Mouse (Mus musculus): Measurements from ENCODE around the gene Wdr74.

Wdr74 gene

GRCm38 (mm10) chr19:8735389-8736159 is at the start of gene Wdr74:
Wdr74 (plus strand) TSS chr19:8735827.
- DNase-seq (ENCODE audit: low spot score): peak; percentile 89

- no peak for DNase-seq (ENCODE audit: low spot score)
These were observed 43.6 kb upstream of the Wdr74 start for GRCm38 (mm10) chr19:8691871-8692539.

GRCm38 (mm10) chr19:8692740-8693139 is 42.9 kb upstream of the Wdr74 start:
- DNase-seq (ENCODE audit: low spot score): no peak

- DNase-seq (ENCODE audit: low spot score): peak; percentile 68
These were observed 40.3 kb upstream of the Wdr74 start for GRCm38 (mm10) chr19:8695330-8695729.

- no peak for DNase-seq (ENCODE audit: low spot score)
These were observed 36.0 kb upstream of the Wdr74 start for GRCm38 (mm10) chr19:8699652-8700051.

- no peak for DNase-seq (ENCODE audit: low spot score)
These were observed 33.2 kb upstream of the Wdr74 start for GRCm38 (mm10) chr19:8702458-8702857.

GRCm38 (mm10) chr19:8703571-8703970 is 32.1 kb upstream of the Wdr74 start:
- no peak for DNase-seq (ENCODE audit: low spot score)

- no peak for DNase-seq (ENCODE audit: low spot score)
These were observed 30.5 kb upstream of the Wdr74 start for GRCm38 (mm10) chr19:8705026-8705708.

GRCm38 (mm10) chr19:8706132-8706667 is 29.4 kb upstream of the Wdr74 start:
- no peak for DNase-seq (ENCODE audit: low spot score)

- no peak for DNase-seq (ENCODE audit: low spot score)
These were observed 28.7 kb upstream of the Wdr74 start for GRCm38 (mm10) chr19:8706930-8707329.

GRCm38 (mm10) chr19:8708954-8709353 is 26.7 kb upstream of the Wdr74 start:
- no peak for DNase-seq (ENCODE audit: low spot score)

- no peak for DNase-seq (ENCODE audit: low spot score)
These were observed 25.6 kb upstream of the Wdr74 start for GRCm38 (mm10) chr19:8710057-8710456.

GRCm38 (mm10) chr19:8711506-8711905 is 24.1 kb upstream of the Wdr74 start:
- no peak for DNase-seq (ENCODE audit: low spot score)

- DNase-seq (ENCODE audit: low spot score): no peak
These were observed 23.4 kb upstream of the Wdr74 start for GRCm38 (mm10) chr19:8711949-8712869.

GRCm38 (mm10) chr19:8712870-8713305 is 22.7 kb upstream of the Wdr74 start:
- peak; percentile 88 for DNase-seq (ENCODE audit: low spot score)

- peak; percentile 86 for DNase-seq (ENCODE audit: low spot score)
These were observed 22.2 kb upstream of the Wdr74 start for GRCm38 (mm10) chr19:8713306-8713996.

- no peak for DNase-seq (ENCODE audit: low spot score)
These were observed 21.5 kb upstream of the Wdr74 start for GRCm38 (mm10) chr19:8713997-8714652.

GRCm38 (mm10) chr19:8714653-8715481 is 20.8 kb upstream of the Wdr74 start:
- peak; percentile 92 for DNase-seq (ENCODE audit: low spot score)

Data from c-Kit-positive CD71-positive TER-119-positive erythroid progenitor cells, embryonic 14.5 days (primary cell).